Mouse (Mus musculus) heart, adult 2 months (tissue): ENCODE results near the gene Clps. TPM values are rescaled to one million over a fixed set of nuclear protein-coding genes. Genes with fewer than 3 reads are reported as not detected.

Experiments used
- DNase-seq, 2 experiments: peaks; one replicate each; pipeline ENCODE4 v3.0.0; 2021
- H3K27ac ChIP-seq: fragments of 200-600 bp; 2 replicates; pipeline ENCODE4 v1.8.1; 2022
- H3K27me3 ChIP-seq: fragments of 200-500 bp; 2 replicates; pipeline ENCODE4 v1.6.1; 2012; ENCODE audit warnings: mild to moderate bottlenecking, low read length, inconsistent platforms, mixed read lengths; ENCODE audit not compliant: control insufficient read depth, insufficient read depth
- H3K36me3 ChIP-seq: fragments of 200-500 bp; 2 replicates; pipeline ENCODE4 v1.6.1; 2012; ENCODE audit warnings: low read length, inconsistent platforms; ENCODE audit not compliant: control insufficient read depth, insufficient read depth
- H3K4me1 ChIP-seq: fragments of 200-500 bp; 2 replicates; pipeline ENCODE4 v1.6.1; 2011; ENCODE audit warnings: low read length; ENCODE audit not compliant: control insufficient read depth, insufficient read depth
- H3K4me3 ChIP-seq: fragments of 200-600 bp; 2 replicates; pipeline ENCODE4 v1.8.1; 2022
- H3K79me2 ChIP-seq: fragments of 200-500 bp; replicated peaks from 2 replicates; pipeline ENCODE4 v1.6.1; 2012; ENCODE audit warnings: mild to moderate bottlenecking, inconsistent platforms, low read length, moderate library complexity, mixed read lengths; ENCODE audit not compliant: control insufficient read depth, insufficient read depth
- H3K9ac ChIP-seq: fragments of 200-500 bp; 2 replicates; pipeline ENCODE4 v1.6.1; 2012; ENCODE audit warnings: low read depth, mild to moderate bottlenecking, control low read depth, inconsistent platforms, low read length, mixed read lengths
- CTCF ChIP-seq: fragments of 200-600 bp; IDR thresholded peaks from 2 replicates; pipeline ENCODE4 v1.8.1; 2022; ENCODE audit warnings: antibody characterized with exemption, mild to moderate bottlenecking, moderate library complexity
- EP300 ChIP-seq: fragments of 200-500 bp; IDR thresholded peaks from 2 replicates; pipeline ENCODE4 v1.6.1; 2011; ENCODE audit warnings: low read depth, low read length, control low read depth; ENCODE audit not compliant: insufficient read depth
- POLR2A ChIP-seq: fragments of 200-500 bp; IDR thresholded peaks from 2 replicates; pipeline ENCODE4 v1.6.1; 2011; ENCODE audit warnings: mild to moderate bottlenecking, low read depth, low read length, control low read depth; ENCODE audit not compliant: insufficient read depth
- WGBS: fragments of 180-500 bp; shearing (Covaris S2); methylation state at CpG from one replicate; pipeline ENCODE4 v1.1.7; 2018; 5-methylcytosine and 5-hydroxymethylcytosine counted together
- intact Hi-C: fragments of 180-260 bp; cut with DNase I; formaldehyde crosslinking; loops from one replicate; pipeline ENCODE4 v1.15.1; 2025
- polyA plus RNA-seq: library from polyadenylated mRNA; depleted of rRNA; stranded (reverse); fragments of >200 nt; gene quantifications from 2 replicates; pipeline ENCODE4 v1.2.3, GENCODE M21; 2012
- total RNA-seq, 2 experiments: library from RNA; stranded (reverse); gene quantifications; 2 replicates each; pipeline ENCODE4 v1.2.3; 2021

Gene Clps
- total and polyA plus RNA-seq, 3 experiments: 0.90 TPM; not detected in 2

GRCm38 (mm10) chr17:28548550-28548949 is 12.0 kb downstream of the Clps start:
- no peaks in the 10 kb centered on the region for H3K36me3 ChIP-seq
- no peak overlapping the region for H3K9ac ChIP-seq
- intact Hi-C loops: loop anchor here (5.0 kb wide), 1 partner anchor 99 kb away; no protein-coding TSS in a partner anchor
- no peaks in the 10 kb centered on the region for H3K4me1 ChIP-seq
- TF ChIP-seq CTCF (no peak), EP300 (no peak), POLR2A (no peak)
- H3K79me2 ChIP-seq: no peaks in the 10 kb centered on the region
- 60% methylated on average over 11 of the region's 11 CpGs for WGBS
- H3K27me3 ChIP-seq: no peaks in the 10 kb centered on the region
- H3K27ac ChIP-seq: no peak overlapping the region
- no peak overlapping the region for H3K4me3 ChIP-seq
- DNase-seq: no peak

GRCm38 (mm10) chr17:28546925-28547324 is 13.6 kb downstream of the Clps start:
- peak in 1 of 2 experiments; percentile 10 for DNase-seq
- H3K4me1 ChIP-seq: no peaks in the 10 kb centered on the region
- WGBS: 59% methylated on average over 1 of the region's 1 CpGs
- no peaks in the 10 kb centered on the region for H3K27me3 ChIP-seq
- intact Hi-C loops: loop anchor here (5.0 kb wide), 1 partner anchor 100 kb away; no protein-coding TSS in a partner anchor
- TF ChIP-seq POLR2A (no peak), CTCF (peak; percentile 64)
- no peaks in the 10 kb centered on the region for H3K79me2 ChIP-seq
- no peak overlapping the region for H3K9ac ChIP-seq
- H3K36me3 ChIP-seq: no peaks in the 10 kb centered on the region
- H3K27ac ChIP-seq: no peak overlapping the region
- no peak overlapping the region for H3K4me3 ChIP-seq

DNA sequence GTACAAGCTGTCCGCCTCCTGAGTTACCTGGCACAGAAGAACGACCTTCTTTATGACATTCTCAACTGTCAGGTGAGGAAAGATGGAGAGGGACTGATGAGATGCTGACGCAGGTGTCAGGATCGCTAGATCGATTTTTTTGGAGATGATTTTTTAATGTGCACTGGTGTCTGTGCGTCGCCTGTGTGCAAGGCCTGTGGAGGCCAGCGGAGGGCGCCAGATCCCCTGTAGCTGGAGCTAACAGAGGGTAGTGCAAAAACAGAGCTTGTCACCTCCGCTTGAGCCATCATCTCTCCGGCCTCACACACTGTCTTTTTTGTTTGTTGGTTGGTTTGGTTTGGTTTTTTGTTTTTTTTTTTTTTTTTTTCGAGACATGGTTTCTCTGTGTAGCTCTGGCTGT is 22.7 kb downstream of the Clps start:
- H3K27ac ChIP-seq: no peak overlapping the region
- no peak overlapping the region for H3K4me3 ChIP-seq
- no peaks in the 10 kb centered on the region for H3K36me3 ChIP-seq
- no peak for DNase-seq
- H3K27me3 ChIP-seq: no peaks in the 10 kb centered on the region; the same call in 1 of the 2 replicates
- TF ChIP-seq CTCF: no peak
- TF ChIP-seq POLR2A: no peak
- no peak for TF ChIP-seq EP300
- intact Hi-C loops: no loop called here
- H3K4me1 ChIP-seq: no peaks in the 10 kb centered on the region
- WGBS: 44% methylated on average over 12 of the region's 12 CpGs
- H3K9ac ChIP-seq: no peak overlapping the region
- H3K79me2 ChIP-seq: no peaks in the 10 kb centered on the region

GRCm38 (mm10) chr17:28533327-28533726 is 27.2 kb downstream of the Clps start:
- WGBS: 82% methylated on average over 13 of the region's 13 CpGs
- no peak overlapping the region for H3K9ac ChIP-seq
- intact Hi-C loops: no loop called here

GRCm38 (mm10) chr17:28532557-28532956 is 28.0 kb downstream of the Clps start:
- Histone ChIP-seq H3K36me3 (no peaks in the 10 kb centered on the region), H3K79me2 (no peaks in the 10 kb centered on the region), H3K27ac (no peak overlapping the region), H3K27me3 (no peaks in the 10 kb centered on the region; the same call in 1 of the 2 replicates), H3K4me3 (no peak overlapping the region), H3K9ac (no peak overlapping the region), H3K4me1 (peaks cover 4% of the 10 kb centered on the region)
- intact Hi-C loops: no loop called here
- WGBS: 86% methylated on average over 7 of the region's 7 CpGs
- DNase-seq: no peak
- TF ChIP-seq POLR2A (no peak), EP300 (no peak), CTCF (no peak)

More at GRCm38 (mm10) chr17:28533327-28533726, 27.2 kb downstream of the Clps start:
- Histone ChIP-seq H3K4me3 (no peak overlapping the region), H3K4me1 (no peaks in the 10 kb centered on the region), H3K36me3 (no peaks in the 10 kb centered on the region), H3K27me3 (no peaks in the 10 kb centered on the region; the same call in 1 of the 2 replicates), H3K79me2 (no peaks in the 10 kb centered on the region), H3K27ac (no peak overlapping the region)
- no peak for DNase-seq
- no peak for TF ChIP-seq POLR2A
- no peak for TF ChIP-seq CTCF
- no peak for TF ChIP-seq EP300

DNA sequence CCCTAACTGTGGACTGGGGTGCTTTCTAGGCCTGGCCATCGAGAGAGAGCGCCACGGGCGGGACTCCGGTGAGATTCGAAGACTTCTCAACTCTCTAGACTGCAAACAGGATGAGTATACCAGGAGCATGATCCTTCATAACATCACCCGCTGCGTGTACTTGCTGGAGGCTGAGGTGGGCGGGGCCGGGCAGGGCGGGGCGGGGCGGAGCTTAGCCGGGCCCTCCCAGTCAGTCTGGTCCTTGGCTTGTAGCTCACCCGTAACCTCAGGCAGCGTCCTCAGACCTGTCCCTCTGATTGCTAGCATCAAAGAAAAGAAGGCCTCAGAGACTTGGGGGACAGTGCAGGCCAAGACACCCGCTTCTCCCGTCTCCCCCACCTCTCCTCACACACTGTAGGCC is 28.6 kb downstream of the Clps start:
- Histone ChIP-seq H3K27me3 (no peaks in the 10 kb centered on the region), H3K9ac (no peak overlapping the region), H3K79me2 (no peaks in the 10 kb centered on the region), H3K4me1 (peaks cover 5% of the 10 kb centered on the region), H3K27ac (no peak overlapping the region), H3K4me3 (no peak overlapping the region), H3K36me3 (no peaks in the 10 kb centered on the region)
- DNase-seq: no peak
- intact Hi-C loops: no loop called here
- WGBS: 27% methylated on average over 18 of the region's 18 CpGs
- TF ChIP-seq EP300 (no peak), CTCF (no peak), POLR2A (no peak)
